Mouse (Mus musculus) ES-E14 (cell line): ENCODE data around the gene Prr7. TPM values are rescaled to one million over a fixed set of nuclear protein-coding genes. Genes with fewer than 3 reads are reported as not detected.

Source experiments
- DNase-seq: peaks from one replicate; pipeline ENCODE4 v3.0.0-alpha.2; 2013; ENCODE audit warnings: low read depth, low spot score
- H3K27ac ChIP-seq: 2 replicates; pipeline ENCODE4 v1.5.1; 2012; ENCODE audit warnings: low read depth, mild to moderate bottlenecking, low read length, moderate library complexity, mixed read lengths; ENCODE audit not compliant: poor library complexity, insufficient read depth, severe bottlenecking
- H3K36me3 ChIP-seq: 2 replicates; pipeline ENCODE4 v1.6.1; 2012; ENCODE audit warnings: mild to moderate bottlenecking, low read length, moderate library complexity, mixed read lengths; ENCODE audit not compliant: control insufficient read depth, poor library complexity, insufficient read depth, severe bottlenecking
- H3K4me1 ChIP-seq, 2 experiments: fragments of 150-350 bp in 1 of 2; sonication (generic) in 1 of 2; 2 replicates each; pipeline ENCODE4 v1.6.1; 2012; ENCODE audit warnings: low read length in 2 of 2, mild to moderate bottlenecking in 1 of 2, mixed read lengths in 1 of 2; ENCODE audit not compliant: control insufficient read depth in 2 of 2, insufficient read depth in 2 of 2, poor library complexity in 1 of 2
- H3K4me3 ChIP-seq, 2 experiments: fragments of 150-350 bp in 1 of 2; sonication (generic) in 1 of 2; 2 replicates each; pipeline ENCODE4 v1.5.1; 2012; ENCODE audit warnings: low read length in 2 of 2, low read depth in 1 of 2, mild to moderate bottlenecking in 1 of 2, mixed read lengths in 1 of 2; ENCODE audit not compliant: insufficient read depth in 1 of 2, poor library complexity in 1 of 2, severe bottlenecking in 1 of 2
- H3K9ac ChIP-seq: 2 replicates; pipeline ENCODE4 v1.6.1; 2012; ENCODE audit warnings: low read depth, mild to moderate bottlenecking, low read length, mixed read lengths; ENCODE audit not compliant: poor library complexity, insufficient read depth, severe bottlenecking
- H3K9me3 ChIP-seq: fragments of 150-350 bp; sonication (generic); 2 replicates; pipeline ENCODE4 v1.6.1; 2012; ENCODE audit warnings: low read depth, mild to moderate bottlenecking, low read length; ENCODE audit not compliant: control insufficient read depth, insufficient read depth
- CHD2 ChIP-seq: IDR thresholded peaks from 2 replicates; pipeline ENCODE4 v1.6.1; 2014; ENCODE audit warnings: mild to moderate bottlenecking, low read depth, low read length, inconsistent platforms
- HCFC1 ChIP-seq: IDR thresholded peaks from 2 replicates; pipeline ENCODE4 v1.6.1; 2012; ENCODE audit warnings: low read length, inconsistent platforms, borderline replicate concordance; ENCODE audit not compliant: insufficient read depth
- MAFK ChIP-seq: IDR thresholded peaks from 2 replicates; pipeline ENCODE4 v1.6.1; 2014; ENCODE audit warnings: mild to moderate bottlenecking, low read depth, low read length, inconsistent platforms; ENCODE audit not compliant: insufficient read depth
- ZC3H11A ChIP-seq: IDR thresholded peaks from 2 replicates; pipeline ENCODE4 v1.6.1; 2012; ENCODE audit warnings: low read depth, mild to moderate bottlenecking, inconsistent platforms, low read length, borderline replicate concordance
- ZNF384 ChIP-seq: IDR thresholded peaks from 2 replicates; pipeline ENCODE4 v1.6.1; 2012; ENCODE audit warnings: low read depth, low read length, inconsistent platforms
- in situ Hi-C, 2 experiments: fragments of 600-800 bp; cut with MboI; formaldehyde crosslinking; loops; one replicate each; pipeline ENCODE4 v1.15.1; 2025; ENCODE audit warnings: low sequenced_read_pairs in 2 of 2, inconsistent platforms in 1 of 2; ENCODE audit not compliant: unreplicated experiment in 2 of 2
- total RNA-seq: library from RNA; depleted of rRNA; stranded (reverse); fragments of 300-350 nt; gene quantifications from 2 replicates; pipeline ENCODE4 v1.2.3, GENCODE M21; 2012

Prr7 gene
- total RNA-seq, 1 experiment = 2.5 TPM

DNA sequence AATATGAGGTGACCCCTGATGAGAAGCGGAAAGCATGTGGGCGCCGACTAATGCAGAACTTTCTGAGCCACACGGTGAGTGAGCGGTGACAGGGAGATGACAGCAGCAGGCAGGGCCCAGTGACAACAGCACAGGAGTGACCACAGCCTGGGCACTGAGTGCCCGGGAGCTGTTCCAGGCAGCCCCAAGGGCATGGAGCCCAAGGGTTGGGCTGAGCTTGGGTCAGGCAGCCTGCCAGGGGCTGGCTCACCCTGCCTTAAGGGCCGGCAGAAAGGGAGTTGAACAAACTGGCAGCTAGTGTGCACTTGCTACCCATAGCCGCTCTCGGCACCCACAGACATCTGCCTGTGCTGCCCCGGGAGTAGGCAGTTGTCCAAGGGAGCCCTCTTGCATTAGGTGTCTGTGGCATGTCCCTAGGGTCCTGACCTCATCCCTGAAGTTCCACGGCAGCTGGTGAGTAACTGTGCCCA is 13.5 kb upstream of the Prr7 start:
- Histone ChIP-seq H3K36me3 (peaks cover 58% of the 10 kb centered on the region), H3K9ac (no peak overlapping the region), H3K4me1 (peaks cover 10 to 45% of the 10 kb centered on the region in 2 experiments), H3K27ac (no peak overlapping the region), H3K9me3 (no peaks in the 10 kb centered on the region), H3K4me3 (no peak overlapping the region)
- no peak for TF ChIP-seq HCFC1
- no peak for TF ChIP-seq ZC3H11A
- no peak for TF ChIP-seq CHD2
- TF ChIP-seq ZNF384 = no peak
- no peak for TF ChIP-seq MAFK
- in situ Hi-C loops = no loop called here
- no peak for DNase-seq

DNA sequence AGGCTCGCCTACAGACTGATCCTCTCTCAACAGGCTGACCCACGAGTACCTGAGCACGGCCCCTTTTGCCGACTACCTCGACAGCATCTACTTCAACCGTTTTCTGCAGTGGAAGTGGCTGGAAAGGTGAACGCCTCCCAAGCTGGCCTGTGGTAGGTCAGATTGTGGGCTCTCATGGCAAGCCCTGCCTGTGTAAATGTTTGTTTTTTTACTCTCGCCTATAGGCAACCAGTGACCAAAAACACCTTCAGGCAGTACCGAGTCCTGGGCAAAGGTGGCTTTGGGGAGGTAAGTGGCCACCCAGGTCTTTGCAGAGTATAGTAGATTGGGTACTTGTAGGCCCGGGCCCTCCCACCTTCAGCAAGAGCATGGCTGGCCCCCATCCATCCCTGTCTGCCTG is 12.8 kb upstream of the Prr7 start:
- Histone ChIP-seq H3K9ac (no peak overlapping the region), H3K27ac (no peak overlapping the region), H3K36me3 (peaks cover 64% of the 10 kb centered on the region), H3K4me1 (peaks cover 10 to 45% of the 10 kb centered on the region in 2 experiments), H3K9me3 (no peaks in the 10 kb centered on the region), H3K4me3 (no peak overlapping the region)
- no peak for DNase-seq
- in situ Hi-C loops = no loop called here
- no peak for TF ChIP-seq CHD2
- TF ChIP-seq MAFK = no peak
- TF ChIP-seq HCFC1 = no peak
- no peak for TF ChIP-seq ZNF384
- TF ChIP-seq ZC3H11A = no peak

DNA sequence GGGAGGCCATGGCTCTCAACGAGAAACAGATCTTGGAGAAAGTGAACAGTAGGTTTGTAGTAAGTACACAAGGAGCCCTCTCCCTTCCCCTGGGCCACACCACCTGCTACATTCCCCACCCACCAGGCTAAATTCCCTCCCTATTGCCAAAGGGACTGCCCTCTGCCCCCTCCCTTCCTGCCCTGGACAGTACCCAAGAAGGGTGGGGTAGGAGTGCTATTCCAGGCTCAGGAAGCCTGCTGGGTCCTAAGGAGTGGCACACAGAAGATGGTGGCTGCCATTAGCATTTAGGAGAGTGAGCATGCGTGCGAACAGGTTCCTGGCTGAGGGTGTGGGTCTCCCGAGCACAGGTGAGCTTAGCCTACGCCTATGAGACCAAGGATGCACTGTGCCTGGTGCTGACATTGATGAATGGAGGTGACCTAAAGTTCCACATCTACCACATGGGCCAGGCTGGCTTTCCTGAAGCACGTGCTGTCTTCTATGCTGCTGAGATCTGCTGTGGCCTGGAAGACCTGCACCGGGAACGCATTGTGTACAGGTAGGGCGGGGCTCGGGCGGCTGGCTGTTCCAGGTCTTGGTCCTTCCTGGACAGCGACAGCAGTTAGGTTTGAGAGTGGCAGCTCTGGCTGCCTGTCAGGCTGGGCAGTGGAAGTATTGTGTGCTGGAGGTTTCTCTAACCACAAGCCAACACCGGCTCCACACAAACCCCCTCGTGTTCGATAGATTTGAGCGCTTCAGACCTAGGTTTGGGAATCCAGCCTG is 12.1 kb upstream of the Prr7 start:
- peaks cover 65% of the 10 kb centered on the region for H3K36me3 ChIP-seq
- peaks cover 10 to 39% of the 10 kb centered on the region in 2 experiments for H3K4me1 ChIP-seq
- H3K27ac ChIP-seq = no peak overlapping the region
- no peaks in the 10 kb centered on the region for H3K9me3 ChIP-seq
- no peak for TF ChIP-seq ZC3H11A
- TF ChIP-seq ZNF384 = no peak
- no peak for TF ChIP-seq MAFK
- no peak for TF ChIP-seq HCFC1
- TF ChIP-seq CHD2 = no peak
- no peak overlapping the region for H3K4me3 ChIP-seq
- in situ Hi-C loops = no loop called here
- H3K9ac ChIP-seq = no peak overlapping the region
- no peak for DNase-seq

DNA sequence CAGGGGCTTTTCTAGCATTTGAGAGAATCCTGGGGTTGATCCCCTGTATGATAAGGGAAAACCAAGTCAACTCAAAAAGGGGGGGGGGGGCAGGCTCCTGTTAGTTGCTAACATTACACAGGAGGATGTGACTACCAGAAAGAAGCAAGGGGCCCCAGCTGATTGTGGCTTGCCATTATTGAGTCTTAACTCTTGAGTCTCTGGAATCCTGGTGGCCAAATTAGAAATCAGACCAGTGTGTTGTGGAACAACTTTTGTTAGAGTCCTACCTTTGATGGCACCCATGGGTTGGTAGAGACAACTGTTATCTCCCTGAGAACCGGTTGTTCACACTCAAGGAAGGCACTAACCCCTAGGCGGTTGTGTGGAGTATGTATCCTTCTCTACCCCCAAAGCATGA is 1.1 kb upstream of the Prr7 start:
- H3K4me1 ChIP-seq = peaks cover 0 to 23% of the 10 kb centered on the region in 2 experiments; a peak in 1 of 4 replicates
- H3K4me3 ChIP-seq = no peak overlapping the region
- H3K27ac ChIP-seq = no peak overlapping the region
- in situ Hi-C loops = no loop called here
- no peak overlapping the region for H3K9ac ChIP-seq
- TF ChIP-seq CHD2 (no peak), MAFK (no peak), ZNF384 (no peak), ZC3H11A (no peak), HCFC1 (no peak)
- no peak for DNase-seq
- peaks cover 21% of the 10 kb centered on the region for H3K36me3 ChIP-seq
- H3K9me3 ChIP-seq = no peaks in the 10 kb centered on the region
